Mouse (Mus musculus) Muller cell, postnatal 12 days (primary cell): ENCODE results near the gene Acad9.

ENCODE experiments used
- DNase-seq: peaks from one replicate; pipeline ENCODE4 v3.0.0-alpha.2; 2015; ENCODE audit errors: inconsistent ontology term

Acad9 gene

DNA sequence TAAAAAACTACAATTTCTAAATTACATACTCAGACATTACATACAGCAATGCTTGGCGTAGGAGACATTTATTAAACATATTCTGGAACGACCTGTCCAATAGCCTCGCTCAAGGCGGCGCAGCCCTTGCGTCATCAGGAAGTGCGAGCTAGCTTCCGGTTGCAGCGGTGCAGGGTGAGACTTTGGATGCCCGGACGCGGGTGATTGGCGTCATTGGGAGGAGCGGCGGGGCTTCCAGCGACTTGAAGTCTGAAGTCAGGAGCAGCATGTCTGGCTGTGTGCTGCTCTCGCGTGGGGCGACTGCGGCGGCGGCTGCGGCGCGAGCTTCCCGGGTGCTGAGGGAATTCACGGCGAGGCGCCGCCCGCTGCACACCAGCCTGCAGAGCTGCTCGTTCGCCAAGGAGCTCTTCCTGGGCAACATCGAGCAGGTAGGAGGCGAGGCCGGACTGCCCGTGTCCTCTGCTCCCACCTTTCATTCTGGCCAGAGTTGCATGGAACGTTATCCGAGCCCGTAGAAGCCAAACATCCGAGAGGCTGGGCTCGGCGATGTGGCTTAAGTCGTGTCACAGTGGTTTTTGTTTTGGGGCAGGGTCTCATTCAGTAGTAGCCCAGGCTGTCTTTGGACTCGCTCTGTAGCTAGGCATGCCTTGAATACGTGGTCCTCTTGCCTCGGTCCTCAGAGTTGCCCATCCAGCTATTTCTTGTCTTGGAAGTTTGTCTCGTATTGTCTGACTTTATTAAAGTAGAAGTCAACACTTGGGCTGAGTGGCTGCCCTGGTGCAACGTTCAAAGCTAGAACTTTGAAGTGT, at the start of gene Acad9:
Gene Acad9, plus strand, starts transcription at position 137 of the 809 bp plus-strand sequence.
- DNase-seq, result peak; percentile 96

DNA sequence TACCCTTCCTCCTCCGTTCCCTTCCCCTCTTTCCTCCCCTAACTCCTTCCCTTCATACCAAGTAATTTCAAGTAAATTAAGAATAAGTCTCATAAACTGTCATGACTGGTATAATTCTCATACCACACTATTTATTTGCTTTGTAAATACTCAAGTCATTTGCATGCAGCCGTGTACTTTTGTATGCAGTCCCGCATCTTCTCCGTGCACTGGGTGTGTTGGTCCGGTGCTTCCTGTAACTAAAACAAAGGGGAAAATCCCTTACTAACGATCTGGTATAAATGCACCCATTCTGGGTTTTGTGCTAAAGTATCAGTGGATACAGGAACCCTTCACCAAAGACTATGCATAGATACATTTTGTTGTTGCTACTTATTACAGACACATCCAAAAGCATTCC, 40.0 kb upstream of the Acad9 start:
- DNase-seq, result no peak

DNA sequence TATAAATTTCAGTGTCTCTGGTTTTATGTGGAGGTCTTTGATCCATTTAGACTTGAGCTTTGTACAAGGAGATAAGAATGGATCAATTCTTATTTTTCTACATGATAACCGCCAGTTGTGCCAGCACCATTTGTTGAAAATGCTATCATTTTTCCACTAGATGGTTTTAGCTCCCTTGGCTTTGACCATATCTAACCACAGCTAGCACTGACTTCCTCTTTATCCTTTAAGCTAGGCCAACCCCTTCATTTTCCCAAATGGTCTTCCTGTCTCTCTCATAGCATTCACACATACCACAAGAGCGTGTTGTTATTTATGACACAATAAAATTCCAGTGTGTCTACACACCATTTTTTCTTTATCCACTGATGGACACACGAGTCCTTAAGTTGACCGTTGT, 35.8 kb upstream of the Acad9 start:
- no peak for DNase-seq

DNA sequence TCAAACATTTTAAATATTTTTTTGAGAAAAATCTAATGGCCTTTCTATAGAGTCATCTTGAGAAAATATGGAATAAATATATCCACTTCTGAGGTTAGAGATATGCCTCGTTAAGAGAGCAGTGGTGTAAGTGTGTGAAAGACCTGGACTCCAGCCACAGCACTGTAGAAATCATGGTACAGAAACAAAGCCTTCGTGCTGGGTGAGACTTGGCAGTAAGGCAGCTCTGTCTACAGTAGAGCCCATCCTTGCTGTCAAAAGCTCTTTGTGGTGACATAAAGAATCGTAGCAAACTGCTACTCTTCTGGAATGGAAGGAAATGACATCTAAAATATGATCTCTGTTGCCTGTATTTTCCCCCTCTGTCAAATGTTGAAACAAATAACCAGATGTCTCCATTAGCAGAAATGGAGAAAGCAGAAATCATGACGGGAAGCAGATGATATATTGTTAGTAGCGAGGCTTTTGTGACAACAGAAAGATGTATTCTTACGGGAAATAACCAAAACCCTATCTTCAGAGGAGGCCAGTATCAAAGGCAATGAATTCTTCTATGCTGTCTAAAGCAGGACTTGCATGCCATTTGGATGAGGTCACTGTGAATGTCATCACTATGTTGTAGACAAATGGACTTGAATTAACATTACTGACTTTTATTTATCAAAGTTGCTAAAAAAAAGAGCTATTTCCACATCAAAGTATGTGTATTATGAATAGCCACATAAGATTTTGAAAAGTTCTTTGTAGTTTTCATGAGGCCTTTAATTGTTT, 33.9 kb upstream of the Acad9 start:
- DNase-seq, result peak; percentile 85

DNA sequence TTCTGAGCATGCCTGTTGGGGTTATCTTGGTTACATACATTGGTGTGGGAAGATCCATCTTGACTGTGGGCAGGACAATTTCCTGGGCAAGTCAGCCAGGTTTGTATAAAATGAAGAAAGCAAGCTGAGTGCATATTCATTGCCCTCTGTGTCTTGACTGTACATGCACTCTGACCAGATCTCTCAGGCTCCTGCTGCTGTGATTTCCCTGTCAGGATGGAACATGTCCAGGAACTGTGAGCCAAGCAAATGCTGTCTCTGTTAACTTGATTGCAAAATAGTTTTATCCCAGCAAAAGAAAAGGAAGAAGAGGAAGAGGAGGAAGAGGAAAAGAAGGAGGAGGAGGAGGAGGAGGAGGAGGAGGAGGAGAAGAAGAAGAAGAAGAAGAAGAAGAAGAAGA, 21.3 kb upstream of the Acad9 start:
- DNase-seq, result no peak

DNA sequence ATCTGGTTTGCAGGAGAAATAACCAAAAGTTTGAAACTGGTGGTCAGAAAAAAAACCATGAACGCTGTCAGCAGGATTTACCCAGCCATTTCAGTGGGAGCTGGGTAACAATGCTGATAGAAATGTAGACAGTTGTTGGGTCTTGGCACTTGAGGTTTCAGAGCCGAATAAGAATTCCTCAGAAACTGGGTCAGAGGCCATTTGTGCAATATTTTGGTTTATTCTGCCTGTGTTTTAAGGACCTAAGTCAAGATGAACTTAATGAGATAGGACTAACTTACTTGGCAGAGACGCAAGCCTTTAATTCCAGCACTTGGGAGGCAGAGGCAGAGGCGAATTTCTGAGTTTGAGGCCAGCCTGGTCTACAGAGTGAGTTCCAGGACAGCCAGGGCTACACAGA, 20.7 kb upstream of the Acad9 start:
- no peak for DNase-seq

DNA sequence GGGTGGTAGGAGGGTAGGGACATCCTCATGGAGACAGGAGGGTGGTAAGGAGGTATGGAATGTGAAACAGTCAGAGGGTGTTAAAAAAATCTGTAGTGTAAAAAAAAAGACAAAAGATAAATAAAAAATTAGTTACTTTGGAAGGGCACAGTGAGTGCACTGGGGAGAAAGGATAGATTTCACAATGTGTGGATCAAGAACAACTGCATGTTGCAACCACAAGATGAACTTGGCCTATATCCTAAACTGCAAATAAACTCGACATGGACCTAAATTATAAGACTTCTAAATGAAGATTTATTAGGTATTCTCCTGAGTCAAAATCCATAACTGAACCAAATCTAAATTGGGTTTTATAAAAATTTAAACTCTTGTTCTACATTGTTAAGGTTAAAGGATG, 16.7 kb upstream of the Acad9 start:
- DNase-seq, result no peak

DNA sequence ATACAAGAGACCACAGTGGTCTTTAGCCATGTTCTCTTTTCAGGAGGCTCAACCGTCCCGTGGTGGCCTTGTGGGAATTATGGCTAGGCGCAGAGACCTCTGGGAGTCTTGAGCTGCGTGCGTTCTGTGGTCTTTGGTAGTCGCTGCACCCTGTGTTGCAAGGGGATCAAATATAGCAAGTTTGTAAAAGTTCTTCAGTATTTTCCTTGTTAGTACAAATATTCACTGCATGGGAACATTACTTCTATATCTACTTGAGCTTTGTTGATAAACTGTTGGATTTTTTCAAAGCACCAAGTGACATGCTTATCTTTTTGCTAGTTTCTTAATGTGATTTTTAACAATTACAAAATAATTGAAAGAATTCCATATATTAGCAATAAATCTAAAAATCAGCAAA, 12.3 kb upstream of the Acad9 start, which contains the start of gene Ccdc144b:
Gene Ccdc144b, minus strand, starts transcription at position 101 of the 400 bp plus-strand sequence.
- no peak for DNase-seq

DNA sequence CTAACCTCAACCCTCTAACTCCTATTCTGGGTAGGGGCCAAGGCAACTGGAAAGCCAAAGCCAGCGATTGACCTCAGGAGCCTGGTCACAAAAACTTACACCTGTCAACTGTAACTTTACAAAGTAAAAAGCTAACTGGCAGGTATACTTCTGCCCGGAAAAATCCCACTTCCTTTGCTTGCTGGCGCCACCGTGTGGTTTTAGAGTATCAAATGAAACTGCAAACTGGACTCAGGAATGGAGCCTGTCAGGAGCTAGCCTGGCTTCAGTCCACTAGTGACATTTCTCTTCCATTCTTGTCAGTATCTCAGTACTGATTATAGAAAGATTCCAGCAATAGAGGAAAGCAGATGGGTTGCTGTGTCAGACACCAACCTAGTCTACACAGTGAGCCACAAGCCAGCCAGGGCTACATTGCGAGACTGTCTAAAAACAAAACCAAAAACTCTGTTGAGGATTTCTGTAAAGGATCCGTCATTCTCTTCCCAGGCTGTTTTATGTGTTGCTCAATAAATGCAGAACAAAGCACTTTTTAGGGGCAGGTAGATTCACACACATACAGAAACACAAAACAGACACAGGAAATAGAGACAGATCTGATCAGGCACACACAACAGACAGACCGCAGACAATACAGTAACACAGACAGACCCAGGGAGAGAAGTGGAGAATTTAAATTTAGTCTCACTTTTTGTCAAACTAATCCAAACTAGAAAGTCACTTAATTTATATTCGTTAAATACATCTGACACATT, 5.5 kb upstream of the Acad9 start:
- DNase-seq, result peak; percentile 40

DNA sequence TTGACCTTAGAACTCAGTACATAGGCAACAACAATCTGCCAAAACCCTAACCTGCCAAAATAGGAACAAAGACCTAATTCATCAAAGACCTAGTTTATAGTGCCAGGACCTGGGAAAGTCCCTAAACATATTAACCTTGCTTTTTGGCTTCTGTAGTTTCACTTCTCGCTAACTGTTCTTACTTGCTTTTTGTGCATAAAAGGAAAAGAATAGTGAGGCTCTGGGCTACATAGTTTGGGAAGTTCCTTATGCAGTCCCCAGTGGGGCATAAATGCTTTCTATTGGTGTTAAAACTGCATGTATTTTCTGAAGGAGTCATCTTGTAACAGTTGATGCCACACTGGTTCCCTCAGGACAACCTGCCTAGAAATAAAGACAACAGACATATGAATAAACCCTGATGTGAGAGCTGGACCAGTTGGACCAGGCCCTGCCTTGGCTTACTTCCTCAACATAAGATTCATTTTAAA, 1.2 kb upstream of the Acad9 start:
- DNase-seq, result no peak

DNA sequence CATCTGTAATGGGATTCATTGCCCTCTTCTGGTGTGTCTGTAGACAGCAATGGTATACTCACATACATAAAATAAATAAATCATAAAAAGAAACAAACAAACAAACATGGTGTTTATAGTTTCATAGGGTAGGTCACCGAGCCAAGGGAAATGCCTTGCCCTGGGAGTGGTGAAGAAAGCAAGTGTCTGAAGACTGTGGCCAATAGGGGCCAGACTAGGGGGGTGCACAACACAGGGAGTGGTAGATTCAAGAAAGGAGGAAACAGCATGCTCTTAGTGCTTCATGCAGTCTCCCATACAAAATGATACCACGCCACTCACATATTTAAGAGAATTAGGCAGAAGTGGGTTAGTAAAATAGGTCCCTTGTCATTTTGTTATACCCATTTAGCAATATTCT, 613 bp upstream of the Acad9 start:
- peak; percentile 30 for DNase-seq

DNA sequence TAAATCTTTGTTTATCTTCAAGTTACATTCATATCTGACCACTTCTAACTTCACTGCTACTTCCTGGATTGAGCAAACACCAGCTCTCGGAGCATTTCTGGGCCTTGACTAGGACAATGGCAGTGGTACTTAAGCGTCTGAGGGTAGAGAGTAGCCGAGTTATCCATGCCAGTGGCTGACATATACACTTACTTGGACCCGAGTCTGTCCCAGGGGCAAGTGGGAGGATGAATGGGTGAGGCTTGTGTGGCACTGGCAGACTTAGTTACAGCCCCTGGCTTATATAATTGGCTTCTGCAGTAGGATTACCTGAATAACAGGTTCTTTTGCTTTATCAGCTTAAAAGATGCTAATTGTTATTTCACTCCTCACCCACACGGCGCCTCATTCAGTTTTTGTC, 2.0 kb downstream of the Acad9 start:
- DNase-seq, result no peak

DNA sequence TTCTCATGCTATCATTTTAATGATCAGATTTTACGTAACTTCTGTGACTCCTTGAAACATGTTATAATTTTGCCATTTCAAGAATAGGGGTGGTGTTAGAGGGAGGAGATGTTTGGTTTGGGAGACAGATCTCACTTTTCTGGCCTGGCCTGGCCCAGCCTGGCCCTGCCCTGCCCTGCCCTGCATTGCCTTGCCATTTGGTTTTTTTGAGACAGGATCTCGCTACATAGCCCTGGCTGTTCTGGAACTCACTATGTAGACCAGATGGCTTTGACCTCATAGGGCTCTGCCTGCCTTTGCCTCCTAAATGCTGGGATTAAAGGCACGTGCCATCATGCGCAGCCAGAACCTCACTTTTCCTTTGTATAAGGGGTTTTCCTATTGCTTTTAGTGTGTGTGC, 4.7 kb downstream of the Acad9 start:
- no peak for DNase-seq

DNA sequence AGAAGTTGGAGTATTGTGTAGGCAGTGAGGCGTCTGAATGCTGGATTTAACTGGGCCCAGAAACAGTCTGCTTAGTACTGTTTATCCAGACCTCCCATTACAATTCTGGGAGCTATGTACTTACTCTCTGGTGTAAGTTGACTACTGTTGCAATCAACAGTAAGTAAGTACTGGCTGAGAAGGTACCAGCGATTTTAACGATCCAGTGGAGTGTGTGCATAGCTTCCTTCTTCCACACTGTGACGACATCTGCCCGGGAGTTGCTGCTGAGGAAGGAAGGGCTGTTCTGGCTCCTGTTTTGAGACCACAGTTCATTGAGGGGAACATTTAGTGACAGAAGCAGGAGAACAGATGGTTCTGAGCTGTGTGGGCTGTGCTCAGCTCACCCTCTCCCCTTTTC, 5.3 kb downstream of the Acad9 start:
- DNase-seq, result no peak

DNA sequence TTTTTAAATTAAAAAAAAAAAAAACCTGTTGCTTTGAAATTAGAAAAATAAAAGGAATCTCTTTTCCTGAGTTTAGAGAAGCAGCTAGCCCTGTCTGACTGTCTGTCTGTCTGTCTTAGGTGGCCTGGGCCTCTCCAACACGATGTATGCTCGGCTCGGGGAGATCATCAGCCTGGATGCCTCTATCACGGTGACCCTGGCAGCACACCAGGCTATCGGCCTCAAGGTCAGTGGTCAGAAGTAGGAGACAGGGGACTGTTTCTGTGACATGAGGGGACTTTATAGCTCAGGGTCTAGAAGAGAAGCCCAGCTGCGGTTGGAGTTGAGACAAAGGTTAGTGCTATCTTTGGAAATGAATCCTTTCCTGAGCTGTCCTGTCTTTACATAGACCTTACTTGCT, 8.5 kb downstream of the Acad9 start:
- no peak for DNase-seq

DNA sequence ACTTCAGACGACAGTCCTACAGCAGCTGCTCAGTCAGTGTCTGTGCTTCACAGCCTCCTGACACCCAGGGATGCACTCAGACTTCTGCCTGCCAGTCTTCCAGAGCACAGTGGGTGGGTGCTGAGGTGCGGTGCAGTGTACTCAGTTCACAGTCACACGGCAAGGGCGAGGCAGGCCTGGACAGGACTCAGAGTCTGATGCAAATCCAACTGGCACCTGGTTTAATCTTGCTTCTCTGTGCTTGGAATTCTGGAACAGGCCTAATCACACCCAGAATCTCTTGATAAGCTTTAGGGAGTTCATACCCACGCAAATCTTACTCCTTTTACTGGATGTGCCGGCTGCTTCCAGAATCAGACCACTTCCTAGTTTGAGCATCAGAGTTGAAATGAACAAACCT, 9.7 kb downstream of the Acad9 start:
- no peak for DNase-seq

DNA sequence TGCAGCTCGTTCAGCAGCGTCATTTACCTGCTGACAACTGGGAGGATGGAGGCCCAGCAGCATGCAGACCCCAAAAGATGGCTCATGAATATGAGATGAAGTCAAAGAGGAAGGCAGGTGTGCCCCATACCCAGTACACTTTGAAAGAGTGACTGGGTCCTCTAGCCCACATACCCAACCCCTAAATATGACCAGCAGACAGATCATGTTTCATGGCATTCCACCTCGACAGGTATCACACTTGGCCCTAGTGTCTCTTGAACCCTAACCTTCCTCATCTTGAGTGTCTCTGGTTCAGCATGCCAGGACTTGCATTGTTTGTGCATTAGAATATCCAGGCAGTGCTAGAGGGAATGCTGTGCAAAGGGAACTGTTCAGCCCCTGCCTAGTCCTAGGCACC, 11.6 kb downstream of the Acad9 start:
- no peak for DNase-seq

DNA sequence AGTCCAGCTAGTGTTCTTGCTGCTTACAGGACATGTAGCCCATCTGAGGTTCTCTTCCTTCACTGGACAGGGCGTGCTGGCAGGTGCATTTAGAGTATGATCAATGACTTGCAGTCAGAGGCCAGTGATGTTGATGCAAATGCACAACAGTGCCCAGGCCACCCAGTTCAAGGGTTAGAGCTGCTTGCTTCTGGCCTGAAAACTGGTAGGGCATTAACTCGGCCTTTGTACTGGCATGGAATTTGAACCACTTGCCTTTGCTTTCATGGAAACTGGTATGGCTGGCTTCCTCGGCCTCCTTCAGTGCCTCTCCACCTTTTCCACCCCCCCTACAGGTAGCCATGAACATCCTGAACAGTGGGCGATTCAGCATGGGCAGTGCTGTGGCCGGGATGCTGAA, 14.1 kb downstream of the Acad9 start:
- DNase-seq, result no peak

DNA sequence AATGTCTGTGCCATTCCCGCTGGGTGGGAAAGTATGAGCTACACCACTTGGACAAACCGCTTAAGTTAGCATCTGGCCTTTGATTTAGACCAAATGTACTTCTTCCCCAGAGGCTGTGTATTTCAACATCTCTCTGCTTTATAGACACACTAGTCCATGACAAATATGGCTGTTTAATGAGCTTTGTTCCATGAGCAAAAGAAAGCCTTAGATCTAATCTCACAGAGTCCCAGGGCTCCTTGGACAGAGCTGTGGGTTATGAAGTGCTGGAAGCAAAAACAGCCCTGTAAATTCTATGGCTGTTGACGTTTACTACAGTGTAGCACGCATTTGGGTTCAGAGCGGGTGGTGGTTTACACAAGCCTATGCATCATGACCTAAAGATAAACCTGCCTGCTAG, 15.0 kb downstream of the Acad9 start:
- no peak for DNase-seq

DNA sequence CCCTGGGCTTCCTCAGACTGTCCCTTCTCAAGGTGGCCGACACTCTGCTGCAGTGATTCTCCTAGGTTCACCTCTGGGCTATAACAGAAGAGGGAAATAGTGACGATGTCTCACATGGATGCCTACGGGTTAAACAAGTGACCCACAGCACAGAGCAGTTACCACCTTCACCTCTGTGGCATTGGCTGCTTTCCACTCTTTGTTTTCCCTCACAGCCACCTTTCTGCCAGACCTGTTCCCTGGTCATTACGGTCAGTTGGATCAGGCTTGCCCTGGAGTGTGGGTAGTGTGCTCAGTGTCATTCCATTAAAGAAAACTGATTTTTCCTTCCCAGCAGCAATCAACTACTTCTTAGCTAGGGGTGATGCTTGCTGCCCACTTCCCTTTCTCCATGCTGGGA, 17.1 kb downstream of the Acad9 start:
- DNase-seq, result no peak

DNA sequence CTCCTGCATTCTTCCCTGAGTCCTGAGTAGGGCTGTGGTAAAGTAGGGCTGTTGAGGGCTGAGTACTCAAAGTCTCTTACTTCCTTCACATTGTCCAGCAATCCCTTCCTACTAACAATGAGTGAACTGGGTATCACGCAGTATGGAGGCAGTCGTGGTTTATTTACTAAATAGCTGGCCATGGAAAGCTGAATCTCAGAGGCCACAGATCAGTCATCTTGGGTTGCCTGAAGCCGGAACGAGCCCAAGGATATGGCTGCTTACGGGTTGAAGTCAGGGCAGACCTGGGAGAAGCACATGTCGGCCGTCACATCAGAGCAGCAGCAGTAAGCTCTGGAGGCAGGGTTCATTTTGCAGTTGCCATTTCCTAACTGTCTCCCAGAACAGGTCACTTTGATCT, 17.6 kb downstream of the Acad9 start:
- DNase-seq, result no peak

DNA sequence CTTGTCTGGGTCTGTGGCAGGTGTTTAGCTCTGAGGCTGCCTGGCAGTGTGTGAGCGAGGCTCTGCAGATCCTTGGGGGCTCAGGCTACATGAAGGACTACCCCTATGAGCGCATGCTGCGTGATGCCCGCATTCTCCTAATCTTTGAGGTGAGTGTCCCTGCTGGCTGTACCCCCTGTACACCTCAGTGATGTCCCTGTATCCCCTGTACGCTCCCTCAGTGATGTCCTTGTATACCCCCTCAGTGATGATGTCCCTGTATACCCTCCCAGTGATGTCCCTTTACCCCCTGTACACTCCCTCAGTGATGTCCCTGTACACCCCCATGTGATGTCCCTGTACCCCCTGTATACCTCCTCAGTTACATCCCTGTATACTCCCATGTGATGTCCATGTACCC, 19.6 kb downstream of the Acad9 start:
- DNase-seq, result no peak
